Mouse (Mus musculus): ENCODE measurements around the gene Akna.

DNA sequence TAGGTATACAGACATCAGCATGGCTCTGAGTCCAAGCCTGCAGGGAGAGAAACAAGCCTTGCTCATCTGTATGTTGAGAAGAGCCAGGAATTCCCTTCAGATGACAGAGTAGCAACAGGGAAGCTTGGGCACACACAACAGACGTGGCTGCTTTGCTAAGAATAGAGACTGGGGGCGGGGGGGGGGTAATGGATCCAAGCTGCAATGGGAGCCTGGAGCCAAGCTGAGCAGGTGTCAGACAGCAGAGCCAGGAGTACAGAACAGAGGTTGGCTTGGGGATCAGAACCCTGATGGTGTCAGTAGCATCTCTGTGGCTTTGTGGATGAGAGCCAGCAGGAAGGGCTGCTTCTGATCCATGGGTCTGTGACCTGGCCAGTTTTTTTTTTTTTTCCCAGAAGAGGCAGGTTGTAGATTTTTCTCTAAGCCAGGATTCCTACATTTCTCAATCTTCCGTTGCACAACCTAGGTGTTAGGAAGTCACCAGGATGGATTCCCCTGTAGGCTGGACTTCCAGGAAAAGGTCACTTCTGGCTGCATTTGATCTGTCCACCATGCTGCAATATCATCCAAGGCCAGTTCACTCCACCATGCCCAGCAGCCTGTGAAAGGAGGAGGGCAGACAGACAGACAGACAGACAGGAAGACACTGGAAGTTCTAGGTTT is 64.6 kb downstream of the Akna start:
- TF ChIP-seq POLR2A (IDR thresholded peaks at IDR 0.05; ENCODE audit: control insufficient read depth, extremely low read depth, insufficient read depth, low read length, poor library complexity) (no peak), CTCF (IDR thresholded peaks at IDR 0.05; ENCODE audit: borderline replicate concordance, control insufficient read depth, extremely low read depth, insufficient read depth, low read length, poor library complexity) (no peak)

All from thymus, adult 2 months (tissue).